Mouse (Mus musculus) ES-E14 (cell line): ENCODE measurements at regions not wholly inside any gene's neighbourhood (a gene's known extent, or its start where the extent isn't known, plus 50 kb on each side); places are given as distances from the start of the nearest gene placed in this dataset.

Experiments used
- DNase-seq: peaks from one replicate; pipeline ENCODE4 v3.0.0-alpha.2; 2013; ENCODE audit warnings: low read depth, low spot score
- H3K27ac ChIP-seq: 2 replicates; pipeline ENCODE4 v1.5.1; 2012; ENCODE audit warnings: low read depth, mild to moderate bottlenecking, low read length, moderate library complexity, mixed read lengths; ENCODE audit not compliant: poor library complexity, insufficient read depth, severe bottlenecking
- H3K36me3 ChIP-seq: 2 replicates; pipeline ENCODE4 v1.6.1; 2012; ENCODE audit warnings: mild to moderate bottlenecking, low read length, moderate library complexity, mixed read lengths; ENCODE audit not compliant: control insufficient read depth, poor library complexity, insufficient read depth, severe bottlenecking
- H3K4me1 ChIP-seq, 2 experiments: fragments of 150-350 bp in 1 of 2; sonication (generic) in 1 of 2; 2 replicates each; pipeline ENCODE4 v1.6.1; 2012; ENCODE audit warnings: low read length in 2 of 2, mild to moderate bottlenecking in 1 of 2, mixed read lengths in 1 of 2; ENCODE audit not compliant: control insufficient read depth in 2 of 2, insufficient read depth in 2 of 2, poor library complexity in 1 of 2
- H3K4me3 ChIP-seq, 2 experiments: fragments of 150-350 bp in 1 of 2; sonication (generic) in 1 of 2; 2 replicates each; pipeline ENCODE4 v1.5.1; 2012; ENCODE audit warnings: low read length in 2 of 2, low read depth in 1 of 2, mild to moderate bottlenecking in 1 of 2, mixed read lengths in 1 of 2; ENCODE audit not compliant: insufficient read depth in 1 of 2, poor library complexity in 1 of 2, severe bottlenecking in 1 of 2
- H3K9ac ChIP-seq: 2 replicates; pipeline ENCODE4 v1.6.1; 2012; ENCODE audit warnings: low read depth, mild to moderate bottlenecking, low read length, mixed read lengths; ENCODE audit not compliant: poor library complexity, insufficient read depth, severe bottlenecking
- H3K9me3 ChIP-seq: fragments of 150-350 bp; sonication (generic); 2 replicates; pipeline ENCODE4 v1.6.1; 2012; ENCODE audit warnings: low read depth, mild to moderate bottlenecking, low read length; ENCODE audit not compliant: control insufficient read depth, insufficient read depth
- CHD2 ChIP-seq: IDR thresholded peaks from 2 replicates; pipeline ENCODE4 v1.6.1; 2014; ENCODE audit warnings: mild to moderate bottlenecking, low read depth, low read length, inconsistent platforms
- HCFC1 ChIP-seq: IDR thresholded peaks from 2 replicates; pipeline ENCODE4 v1.6.1; 2012; ENCODE audit warnings: low read length, inconsistent platforms, borderline replicate concordance; ENCODE audit not compliant: insufficient read depth
- MAFK ChIP-seq: IDR thresholded peaks from 2 replicates; pipeline ENCODE4 v1.6.1; 2014; ENCODE audit warnings: mild to moderate bottlenecking, low read depth, low read length, inconsistent platforms; ENCODE audit not compliant: insufficient read depth
- ZC3H11A ChIP-seq: IDR thresholded peaks from 2 replicates; pipeline ENCODE4 v1.6.1; 2012; ENCODE audit warnings: low read depth, mild to moderate bottlenecking, inconsistent platforms, low read length, borderline replicate concordance
- ZNF384 ChIP-seq: IDR thresholded peaks from 2 replicates; pipeline ENCODE4 v1.6.1; 2012; ENCODE audit warnings: low read depth, low read length, inconsistent platforms
- in situ Hi-C, 2 experiments: fragments of 600-800 bp; cut with MboI; formaldehyde crosslinking; loops; one replicate each; pipeline ENCODE4 v1.15.1; 2025; ENCODE audit warnings: low sequenced_read_pairs in 2 of 2, inconsistent platforms in 1 of 2; ENCODE audit not compliant: unreplicated experiment in 2 of 2

- no peaks in the 10 kb centered on the region for H3K36me3 ChIP-seq
- no peaks in the 10 kb centered on the region for H3K9me3 ChIP-seq
- TF ChIP-seq ZNF384 (no peak), HCFC1 (no peak)
- no peak overlapping the region for H3K27ac ChIP-seq
- in situ Hi-C loops: no loop called here
- H3K9ac ChIP-seq: no peak overlapping the region
- DNase-seq: no peak
- H3K4me1 ChIP-seq: no peaks in the 10 kb centered on the region
- no peak overlapping the region for H3K4me3 ChIP-seq
These were observed 348.7 kb downstream of the Vps13c start for GRCm38 (mm10) chr9:68188921-68189320.

- Histone ChIP-seq H3K9me3 (no peaks in the 10 kb centered on the region), H3K27ac (no peak overlapping the region), H3K4me3 (no peak overlapping the region), H3K36me3 (no peaks in the 10 kb centered on the region), H3K4me1 (no peaks in the 10 kb centered on the region), H3K9ac (no peak overlapping the region)
- DNase-seq: no peak
- TF ChIP-seq ZC3H11A (no peak), CHD2 (no peak), ZNF384 (no peak), HCFC1 (no peak), MAFK (no peak)
- in situ Hi-C loops: no loop called here
These were observed 359.6 kb downstream of the Vps13c start for GRCm38 (mm10) chr9:68199831-68200230.

- in situ Hi-C loops: no loop called here
- Histone ChIP-seq H3K4me1 (no peaks in the 10 kb centered on the region), H3K27ac (no peak overlapping the region), H3K9me3 (no peaks in the 10 kb centered on the region), H3K4me3 (no peak overlapping the region), H3K9ac (no peak overlapping the region), H3K36me3 (no peaks in the 10 kb centered on the region)
- DNase-seq: no peak
- no peak for TF ChIP-seq ZNF384
- no peak for TF ChIP-seq HCFC1
- TF ChIP-seq ZC3H11A: no peak
- no peak for TF ChIP-seq MAFK
- no peak for TF ChIP-seq CHD2
These were observed 360.8 kb downstream of the Vps13c start for GRCm38 (mm10) chr9:68201031-68201430.

- Histone ChIP-seq H3K4me3 (no peak overlapping the region), H3K9ac (no peak overlapping the region), H3K27ac (no peak overlapping the region), H3K36me3 (no peaks in the 10 kb centered on the region), H3K9me3 (no peaks in the 10 kb centered on the region), H3K4me1 (no peaks in the 10 kb centered on the region)
- no peak for TF ChIP-seq HCFC1
- in situ Hi-C loops: no loop called here
- DNase-seq: no peak
These were observed 385.5 kb downstream of the Vps13c start for GRCm38 (mm10) chr9:68225694-68226093.

DNA sequence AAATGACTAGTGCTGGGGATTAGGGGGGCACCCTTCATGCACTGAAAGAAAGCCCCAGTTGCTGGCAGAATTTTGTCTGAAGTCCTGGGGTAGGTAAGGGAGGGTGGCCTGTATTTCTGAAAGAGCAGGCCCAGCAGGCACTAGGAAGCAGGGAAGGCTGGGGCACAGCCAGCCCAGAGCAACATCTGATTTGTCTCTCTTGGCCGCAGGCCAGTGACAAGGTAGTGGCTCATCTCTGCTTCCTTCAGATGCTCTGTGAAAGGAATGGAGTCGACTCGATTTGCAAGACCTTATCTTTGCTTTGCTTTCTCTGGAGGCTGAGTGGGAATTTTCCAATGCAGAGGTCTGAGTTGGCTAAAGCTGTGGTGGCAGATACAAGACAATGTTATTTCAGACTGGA is 390.9 kb downstream of the Vps13c start:
- no peak for DNase-seq
- no peak overlapping the region for H3K27ac ChIP-seq
- no peaks in the 10 kb centered on the region for H3K36me3 ChIP-seq
- in situ Hi-C loops: no loop called here
- H3K4me3 ChIP-seq: no peak overlapping the region
- no peak for TF ChIP-seq CHD2
- no peak for TF ChIP-seq MAFK
- TF ChIP-seq ZC3H11A: no peak
- no peak for TF ChIP-seq HCFC1
- no peak for TF ChIP-seq ZNF384
- H3K9me3 ChIP-seq: no peaks in the 10 kb centered on the region
- H3K9ac ChIP-seq: no peak overlapping the region
- H3K4me1 ChIP-seq: no peaks in the 10 kb centered on the region
